Mouse (Mus musculus) MEL (cell line): ENCODE data around the gene Tmem178b.

Source experiments
- CHD2 ChIP-seq: IDR thresholded peaks from 2 replicates; pipeline ENCODE4 v1.6.1; 2011; ENCODE audit warnings: low read length, improper control_type of control experiment
- CTCF ChIP-seq, 3 experiments: IDR thresholded peaks in 2 of 3; conservative IDR thresholded peaks in 1 of 3; 2 replicates each; pipeline ENCODE4 v1.5.1; 2011 to 2012; ENCODE audit warnings: low read length in 3 of 3, low read depth in 2 of 3, mild to moderate bottlenecking in 2 of 3, improper control_type of control experiment in 1 of 3, inconsistent platforms in 1 of 3, mixed read lengths in 1 of 3, moderate library complexity in 1 of 3; ENCODE audit not compliant: control insufficient read depth in 1 of 3, insufficient read depth in 1 of 3, poor library complexity in 1 of 3, severe bottlenecking in 1 of 3
- ELF1 ChIP-seq: IDR thresholded peaks from 2 replicates; pipeline ENCODE4 v1.6.1; 2014; ENCODE audit warnings: low read depth, mild to moderate bottlenecking, inconsistent platforms, low read length, improper control_type of control experiment, moderate library complexity

GRCm38 (mm10) chr6:39899231-39899630 is 26.2 kb downstream of the Tmem178b start:
- TF ChIP-seq ELF1 (no peak), CTCF (IDR thresholded peaks at IDR 0.05 in 2 of 3, conservative IDR thresholded peaks at IDR 0.05 in 1 of 3; ENCODE audit: control insufficient read depth in 1 of 3, insufficient read depth in 1 of 3, low read depth in 2 of 3, low read length in 3 of 3, poor library complexity in 1 of 3, severe bottlenecking in 1 of 3) (no peak), CHD2 (no peak)
